Mouse (Mus musculus) intestine, embryonic 14.5 days (tissue): ENCODE measurements around the gene Snrpa. TPM values are rescaled to one million over a fixed set of nuclear protein-coding genes. Genes with fewer than 3 reads are reported as not detected.

Experiments
- ATAC-seq: fragments of 200-750 bp; cut with Nextera tagmentation; replicated peaks from 2 replicates; pipeline ENCODE4 v1.8.0; 2017; ENCODE audit warnings: low read depth, moderate number of reproducible peaks, moderate TSS enrichment, moderate library complexity; ENCODE audit not compliant: low FRiP score, low TSS enrichment
- DNase-seq: peaks from one replicate; pipeline ENCODE4 v3.0.0-alpha.2; 2018; ENCODE audit warnings: low spot score
- H3K27ac ChIP-seq: fragments of 300-500 bp; sonication (generic); 2 replicates; pipeline ENCODE4 v1.5.1; 2014; ENCODE audit warnings: low read depth, mild to moderate bottlenecking, control low read depth
- H3K27me3 ChIP-seq: fragments of 300-500 bp; sonication (generic); replicated peaks from 2 replicates; pipeline ENCODE4 v1.6.1; 2014; ENCODE audit warnings: low read length, control low read depth; ENCODE audit not compliant: control insufficient read depth, insufficient read depth
- H3K36me3 ChIP-seq: fragments of 300-500 bp; sonication (generic); 2 replicates; pipeline ENCODE4 v1.6.1; 2014; ENCODE audit warnings: low read length, control low read depth; ENCODE audit not compliant: control insufficient read depth, insufficient read depth
- H3K4me1 ChIP-seq: fragments of 300-500 bp; sonication (generic); replicated peaks from 2 replicates; pipeline ENCODE4 v1.6.1; 2014; ENCODE audit warnings: low read length, control low read depth, mixed read lengths; ENCODE audit not compliant: control insufficient read depth, insufficient read depth
- H3K4me2 ChIP-seq: fragments of 300-500 bp; sonication (generic); 2 replicates; pipeline ENCODE4 v1.6.1; 2014; ENCODE audit warnings: low read length
- H3K4me3 ChIP-seq: fragments of 300-500 bp; sonication (generic); 2 replicates; pipeline ENCODE4 v1.5.1; 2014; ENCODE audit warnings: low read depth, low read length, control low read depth, mixed read lengths
- H3K9ac ChIP-seq: fragments of 300-500 bp; sonication (generic); 2 replicates; pipeline ENCODE4 v1.6.1; 2014; ENCODE audit warnings: mild to moderate bottlenecking, low read length
- H3K9me3 ChIP-seq: fragments of 300-500 bp; sonication (generic); 2 replicates; pipeline ENCODE4 v1.6.1; 2016; ENCODE audit warnings: low read length, control low read depth; ENCODE audit not compliant: control insufficient read depth
- WGBS: fragments of 180-500 bp; shearing (Covaris S2); extraction: QIAGEN DNeasy Blood & Tissue Kit; methylation state at CpG from one replicate; pipeline ENCODE4 v1.1.7; 2014; 5-methylcytosine and 5-hydroxymethylcytosine counted together
- microRNA counts: library from miRNA; unstranded; fragments of <30 nt; microRNA quantifications from one replicate; lab custom pipeline; 2016
- microRNA-seq: library from miRNA; unstranded; fragments of <30 nt; microRNA quantifications from one replicate; pipeline ENCODE4, GENCODE M21; 2016
- polyA plus RNA-seq: library from polyadenylated mRNA; unstranded; fragments of >200 nt; fragmentation: Nextera tagmentation; extraction: Ambion mirVana; gene quantifications from 2 replicates; pipeline ENCODE4 v1.2.1, GENCODE M21; 2014

The Snrpa gene
- polyA plus RNA-seq, 1 experiment from 2014 or later = 283 TPM

DNA sequence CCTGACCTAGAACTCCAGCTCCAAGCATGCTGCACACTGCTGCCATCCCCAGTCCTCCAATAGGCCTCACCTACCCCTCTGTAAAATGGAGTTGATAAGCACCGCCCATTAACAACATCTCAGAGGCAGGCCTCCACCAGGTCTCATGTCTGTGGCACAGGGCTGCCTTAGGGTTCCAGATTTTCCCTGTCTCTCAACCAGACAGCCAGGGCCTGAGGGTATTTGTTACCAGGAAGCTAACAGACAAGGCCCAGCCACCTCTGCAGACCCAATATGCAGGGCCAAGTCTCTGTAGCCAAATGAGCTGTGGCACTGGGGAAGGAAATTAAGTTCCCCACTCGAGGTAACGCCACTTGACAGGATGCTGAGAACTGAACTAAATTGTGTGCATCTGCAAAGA, 35.1 kb downstream of the Snrpa start:
- no peak for ATAC-seq
- no peak overlapping the region for H3K4me2 ChIP-seq
- H3K4me3 ChIP-seq = no peak overlapping the region
- DNase-seq = no peak
- WGBS = 84% methylated on average over 3 of the region's 3 CpGs
- H3K27me3 ChIP-seq = no peaks in the 10 kb centered on the region
- H3K27ac ChIP-seq = peak overlapping the region; percentile 2; the same call in 1 of the 2 replicates
- H3K9ac ChIP-seq = no peak overlapping the region
- H3K9me3 ChIP-seq = no peaks in the 10 kb centered on the region
- H3K36me3 ChIP-seq = peaks cover 57% of the 10 kb centered on the region
- peaks cover 37% of the 10 kb centered on the region for H3K4me1 ChIP-seq

DNA sequence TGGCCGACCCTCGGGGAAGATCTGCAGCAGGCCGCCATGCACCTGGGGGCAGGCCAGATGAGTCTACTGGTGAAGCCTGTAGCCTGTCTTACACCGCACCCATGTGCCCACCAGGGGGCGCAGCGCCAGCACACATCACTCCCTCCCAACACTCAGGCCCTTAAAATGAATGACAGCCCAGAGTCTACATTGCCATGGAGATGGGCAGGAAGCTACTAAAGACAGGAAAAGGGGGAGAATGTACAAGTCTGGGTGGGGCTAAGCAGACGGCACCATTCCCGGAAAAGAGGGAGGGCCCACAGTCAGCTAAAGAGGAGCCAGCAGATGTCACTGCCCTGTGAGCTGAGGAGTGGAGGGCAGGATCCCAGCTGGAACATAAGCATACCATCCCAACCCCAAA, 36.2 kb downstream of the Snrpa start:
- Histone ChIP-seq H3K9me3 (no peaks in the 10 kb centered on the region), H3K27ac (no peak overlapping the region), H3K27me3 (no peaks in the 10 kb centered on the region), H3K9ac (no peak overlapping the region), H3K4me3 (no peak overlapping the region), H3K4me1 (peaks cover 27% of the 10 kb centered on the region), H3K36me3 (peaks cover 54% of the 10 kb centered on the region), H3K4me2 (no peak overlapping the region)
- peak; percentile 88 for DNase-seq
- WGBS = 8% methylated on average over 8 of the region's 8 CpGs
- ATAC-seq = peak; percentile 91

- Histone ChIP-seq H3K36me3 (peaks cover 50% of the 10 kb centered on the region), H3K27me3 (no peaks in the 10 kb centered on the region), H3K4me1 (peaks cover 21% of the 10 kb centered on the region), H3K9me3 (no peaks in the 10 kb centered on the region), H3K27ac (no peak overlapping the region), H3K4me3 (no peak overlapping the region), H3K9ac (no peak overlapping the region), H3K4me2 (no peak overlapping the region)
- WGBS = 97% methylated on average over 6 of the region's 6 CpGs
- DNase-seq (no peak), ATAC-seq (no peak)
Observed at GRCm38 (mm10) chr7:27159256-27159655, 36.8 kb downstream of the Snrpa start.

DNA sequence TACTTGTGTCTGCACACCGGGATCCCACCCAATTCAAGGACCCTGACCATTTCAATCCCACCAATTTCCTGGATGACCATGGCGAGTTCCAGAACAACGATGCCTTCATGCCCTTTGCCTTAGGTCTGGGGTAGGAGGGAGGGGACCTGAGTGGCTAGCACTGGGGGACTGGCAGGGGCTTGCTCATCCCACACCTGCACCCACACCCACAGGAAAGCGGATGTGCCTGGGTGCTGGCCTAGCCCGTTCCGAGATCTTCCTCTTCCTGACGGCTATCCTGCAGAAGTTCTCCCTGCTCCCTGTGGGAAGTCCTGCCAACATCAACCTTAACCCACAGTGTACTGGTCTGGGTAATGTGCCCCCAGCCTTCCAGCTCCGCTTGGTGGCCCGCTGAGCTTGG, 37.9 kb downstream of the Snrpa start:
- H3K4me3 ChIP-seq = no peak overlapping the region
- no peak overlapping the region for H3K9ac ChIP-seq
- H3K36me3 ChIP-seq = peaks cover 43% of the 10 kb centered on the region
- no peak overlapping the region for H3K4me2 ChIP-seq
- no peak overlapping the region for H3K27ac ChIP-seq
- peaks cover 10% of the 10 kb centered on the region for H3K4me1 ChIP-seq
- WGBS = 97% methylated on average over 9 of the region's 9 CpGs
- DNase-seq (no peak), ATAC-seq (no peak)
- no peaks in the 10 kb centered on the region for H3K9me3 ChIP-seq
- H3K27me3 ChIP-seq = no peaks in the 10 kb centered on the region

- Histone ChIP-seq H3K4me3 (no peak overlapping the region), H3K4me1 (peaks cover 6% of the 10 kb centered on the region), H3K9ac (no peak overlapping the region), H3K9me3 (no peaks in the 10 kb centered on the region), H3K36me3 (peaks cover 30% of the 10 kb centered on the region), H3K27me3 (no peaks in the 10 kb centered on the region), H3K4me2 (no peak overlapping the region), H3K27ac (no peak overlapping the region)
- 81% methylated on average over 13 of the region's 13 CpGs for WGBS
- no peak for ATAC-seq
- DNase-seq = no peak
Observed at GRCm38 (mm10) chr7:27156005-27156404, 40.1 kb downstream of the Snrpa start.

DNA sequence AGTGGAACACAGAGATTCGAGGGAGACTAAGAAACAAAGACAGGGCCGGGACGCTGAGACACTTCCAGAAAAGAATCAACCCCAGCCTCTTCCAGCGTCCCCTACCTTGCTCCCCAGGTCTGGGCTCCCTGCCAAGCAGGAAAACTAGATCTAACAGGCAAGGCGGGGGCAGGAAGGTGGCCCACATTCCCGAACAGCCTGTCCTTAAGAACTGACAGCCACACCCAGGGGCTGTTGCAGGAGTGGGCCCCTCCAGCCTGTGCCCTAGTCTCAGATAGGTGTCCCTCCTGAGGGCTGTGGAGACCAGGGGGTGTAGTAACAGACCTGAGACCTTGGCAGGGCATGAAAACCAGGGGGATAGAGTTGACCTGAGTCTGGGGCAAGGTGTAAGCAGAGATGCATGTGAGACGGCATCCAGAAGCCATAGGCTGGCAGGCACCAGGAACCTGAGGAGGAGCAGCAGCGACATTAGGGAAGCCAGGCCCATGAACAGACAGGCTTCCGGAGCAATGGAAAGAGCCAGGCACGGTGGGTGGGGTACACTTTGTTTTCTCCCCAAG, 42.8 kb downstream of the Snrpa start, which contains the start of gene Cyp2t4:
Gene Cyp2t4 (plus strand): TSS at position 510 of the 560 bp plus-strand sequence.
- ATAC-seq (no peak), DNase-seq (no peak)
- Histone ChIP-seq H3K4me1 (no peaks in the 10 kb centered on the region), H3K27me3 (no peaks in the 10 kb centered on the region), H3K27ac (no peak within 1 kb of the TSS), H3K4me2 (no peak within 1 kb of the TSS), H3K36me3 (peaks cover 12% of the 10 kb centered on the region), H3K9me3 (no peaks in the 10 kb centered on the region), H3K9ac (no peak within 1 kb of the TSS), H3K4me3 (no peak within 1 kb of the TSS)
- 59% methylated on average over 10 of the region's 10 CpGs for WGBS

MicroRNAs within 50 kb of the gene (microRNA counts, 519-probe panel; counts per million panel counts)
- not detected for microRNA mmu-miR-1191 (lab: Ali Mortazavi, UCI)

Small RNAs within 50 kb of the gene (microRNA-seq; reads per million reads assigned to microRNA genes)
- gene Mir1191 = 2.6 reads per million, percentile 27 among the genes with 10 or more reads in this experiment
- gene Mir3101 = 0.85 reads per million, percentile 4 among the genes with 10 or more reads in this experiment

Other genes with a start within 250 kb of the Snrpa start
- gene Cyp2a12, start 167.2 kb downstream of the Snrpa start, polyA plus RNA-seq = not detected in 2 replicates
- gene Cyp2f2, start 76.4 kb downstream of the Snrpa start, polyA plus RNA-seq = not detected in 2 replicates
- gene Cyp2t4, start 42.6 kb downstream of the Snrpa start, polyA plus RNA-seq = 0.12 TPM in 2 replicates
- gene Egln2, start 29.5 kb downstream of the Snrpa start, polyA plus RNA-seq = 39.3 and 43.1 TPM in 2 replicates
- gene Rab4b, start 17.4 kb downstream of the Snrpa start, polyA plus RNA-seq = 59.8 and 60.8 TPM in 2 replicates
- 0.52 TPM in 1 of 2 replicates, not detected in the other for gene Gm21983, start 15.2 kb downstream of the Snrpa start, polyA plus RNA-seq
- 0.34 and 11.1 TPM in 2 replicates for gene Mia, start 15.1 kb downstream of the Snrpa start, polyA plus RNA-seq
- gene BC024978, start 490 bp downstream of the Snrpa start, polyA plus RNA-seq = 3.7 and 4.6 TPM in 2 replicates
- gene Itpkc, start 32.4 kb upstream of the Snrpa start, polyA plus RNA-seq = 8.9 and 9.3 TPM in 2 replicates
- 16.7 and 18.0 TPM in 2 replicates for gene Coq8b, start 36.8 kb upstream of the Snrpa start, polyA plus RNA-seq
- 9.2 and 11.0 TPM in 2 replicates for gene Numbl, start 62.2 kb upstream of the Snrpa start, polyA plus RNA-seq
- gene Ltbp4, start 141.4 kb upstream of the Snrpa start, polyA plus RNA-seq = 97.9 and 110 TPM in 2 replicates
- 39.8 and 40.0 TPM in 2 replicates for gene Shkbp1, start 159.7 kb upstream of the Snrpa start, polyA plus RNA-seq
- 0.50 and 1.2 TPM in 2 replicates for gene Gm20479, start 161.1 kb upstream of the Snrpa start, polyA plus RNA-seq